Mouse (Mus musculus) small intestine, adult 2 months (tissue): ENCODE results near the gene Dok5. TPM values are rescaled to one million over a fixed set of nuclear protein-coding genes. Genes with fewer than 3 reads are reported as not detected.

ENCODE experiments used
- H3K27ac ChIP-seq: fragments of 200-500 bp; 2 replicates; pipeline ENCODE4 v1.5.1; 2012; ENCODE audit warnings: low read depth, low read length, control low read depth, inconsistent platforms; ENCODE audit not compliant: insufficient read depth
- H3K27me3 ChIP-seq: fragments of 200-500 bp; 2 replicates; pipeline ENCODE4 v1.6.1; 2012; ENCODE audit warnings: mild to moderate bottlenecking, moderate library complexity, low read length, inconsistent platforms; ENCODE audit not compliant: control insufficient read depth, insufficient read depth
- H3K36me3 ChIP-seq: fragments of 200-500 bp; 2 replicates; pipeline ENCODE4 v1.6.1; 2012; ENCODE audit warnings: mild to moderate bottlenecking, low read length, control low read depth, inconsistent platforms; ENCODE audit not compliant: control insufficient read depth, insufficient read depth
- H3K4me1 ChIP-seq: fragments of 200-500 bp; 2 replicates; pipeline ENCODE4 v1.6.1; 2012; ENCODE audit warnings: low read length, inconsistent platforms, mixed read lengths; ENCODE audit not compliant: control insufficient read depth, insufficient read depth, insufficient read length
- H3K4me3 ChIP-seq: fragments of 200-500 bp; 2 replicates; pipeline ENCODE4 v1.5.1; 2012; ENCODE audit warnings: low read depth, mild to moderate bottlenecking, control low read depth, inconsistent platforms, low read length, moderate library complexity
- CTCF ChIP-seq: fragments of 200-500 bp; IDR thresholded peaks from 2 replicates; pipeline ENCODE4 v1.5.1; 2012; ENCODE audit warnings: low read depth, mild to moderate bottlenecking, control low read depth, inconsistent platforms, low read length, moderate library complexity, mixed read lengths; ENCODE audit not compliant: insufficient replicate concordance, insufficient read length; ENCODE audit errors: extremely low read depth
- POLR2A ChIP-seq: fragments of 200-500 bp; IDR thresholded peaks from 2 replicates; pipeline ENCODE4 v1.6.1; 2012; ENCODE audit warnings: low read depth, mild to moderate bottlenecking, control low read depth, inconsistent platforms, low read length, moderate library complexity
- WGBS: fragments of 180-500 bp; shearing (Covaris S2); methylation state at CpG from one replicate; pipeline ENCODE4 v1.1.7; 2018; 5-methylcytosine and 5-hydroxymethylcytosine counted together
- polyA plus RNA-seq: library from polyadenylated mRNA; depleted of rRNA; stranded (reverse); fragments of >200 nt; gene quantifications from 2 replicates; pipeline ENCODE4 v1.2.3, GENCODE M21; 2012

Gene Dok5
- polyA plus RNA-seq, 1 experiment = 0.14 TPM

- 71% methylated on average over 7 of the region's 7 CpGs for WGBS
- TF ChIP-seq POLR2A (no peak), CTCF (no peak)
- Histone ChIP-seq H3K4me3 (no peak overlapping the region), H3K36me3 (no peaks in the 10 kb centered on the region), H3K27ac (no peak overlapping the region), H3K27me3 (no peaks in the 10 kb centered on the region), H3K4me1 (no peaks in the 10 kb centered on the region)
These were observed 97.2 kb downstream of the Dok5 start for GRCm38 (mm10) chr2:170828757-170829156.

GRCm38 (mm10) chr2:170829191-170829611, 97.6 kb downstream of the Dok5 start:
- no peak for TF ChIP-seq CTCF
- TF ChIP-seq POLR2A = no peak
- H3K27ac ChIP-seq = no peak overlapping the region
- WGBS = 76% methylated on average over 6 of the region's 6 CpGs
- H3K36me3 ChIP-seq = no peaks in the 10 kb centered on the region
- no peaks in the 10 kb centered on the region for H3K4me1 ChIP-seq
- no peak overlapping the region for H3K4me3 ChIP-seq
- no peaks in the 10 kb centered on the region for H3K27me3 ChIP-seq

- no peak for TF ChIP-seq CTCF
- no peak for TF ChIP-seq POLR2A
- Histone ChIP-seq H3K27ac (no peak overlapping the region), H3K27me3 (no peaks in the 10 kb centered on the region), H3K4me3 (no peak overlapping the region), H3K36me3 (no peaks in the 10 kb centered on the region), H3K4me1 (no peaks in the 10 kb centered on the region)
- 87% methylated on average over 14 of the region's 14 CpGs for WGBS
These were observed 98.4 kb downstream of the Dok5 start for GRCm38 (mm10) chr2:170829988-170830387.

GRCm38 (mm10) chr2:170836862-170837261, 105.3 kb downstream of the Dok5 start:
- Histone ChIP-seq H3K4me1 (no peaks in the 10 kb centered on the region), H3K36me3 (no peaks in the 10 kb centered on the region), H3K27me3 (no peaks in the 10 kb centered on the region), H3K4me3 (no peak overlapping the region), H3K27ac (no peak overlapping the region)
- no peak for TF ChIP-seq CTCF
- 81% methylated on average over 10 of the region's 10 CpGs for WGBS

GRCm38 (mm10) chr2:170837363-170837762, 105.8 kb downstream of the Dok5 start:
- H3K4me3 ChIP-seq = no peak overlapping the region
- H3K4me1 ChIP-seq = no peaks in the 10 kb centered on the region
- H3K27me3 ChIP-seq = no peaks in the 10 kb centered on the region
- WGBS = 79% methylated on average over 11 of the region's 11 CpGs
- no peak for TF ChIP-seq POLR2A
- TF ChIP-seq CTCF = no peak
- no peaks in the 10 kb centered on the region for H3K36me3 ChIP-seq
- H3K27ac ChIP-seq = no peak overlapping the region

- no peaks in the 10 kb centered on the region for H3K36me3 ChIP-seq
- H3K27ac ChIP-seq = no peak overlapping the region
- no peak for TF ChIP-seq CTCF
- TF ChIP-seq POLR2A = no peak
- H3K4me1 ChIP-seq = no peaks in the 10 kb centered on the region
- 68% methylated on average over 12 of the region's 12 CpGs for WGBS
- no peak overlapping the region for H3K4me3 ChIP-seq
- H3K27me3 ChIP-seq = no peaks in the 10 kb centered on the region
These were observed 106.4 kb downstream of the Dok5 start for GRCm38 (mm10) chr2:170837824-170838557.

- WGBS = 76% methylated on average over 13 of the region's 13 CpGs
- no peaks in the 10 kb centered on the region for H3K27me3 ChIP-seq
- no peak overlapping the region for H3K4me3 ChIP-seq
- no peaks in the 10 kb centered on the region for H3K4me1 ChIP-seq
- no peaks in the 10 kb centered on the region for H3K36me3 ChIP-seq
- TF ChIP-seq CTCF (no peak), POLR2A (no peak)
- H3K27ac ChIP-seq = no peak overlapping the region
These were observed 109.9 kb downstream of the Dok5 start for GRCm38 (mm10) chr2:170841441-170841965.
